Mouse (Mus musculus) induced T-regulatory cell, adult 2 months (primary cell): ENCODE measurements around the gene Zmym3.

ENCODE experiments used
- DNase-seq: peaks from one replicate; pipeline ENCODE4 v3.0.0-alpha.2; 2012; ENCODE audit warnings: low read depth

Gene Zmym3

DNA sequence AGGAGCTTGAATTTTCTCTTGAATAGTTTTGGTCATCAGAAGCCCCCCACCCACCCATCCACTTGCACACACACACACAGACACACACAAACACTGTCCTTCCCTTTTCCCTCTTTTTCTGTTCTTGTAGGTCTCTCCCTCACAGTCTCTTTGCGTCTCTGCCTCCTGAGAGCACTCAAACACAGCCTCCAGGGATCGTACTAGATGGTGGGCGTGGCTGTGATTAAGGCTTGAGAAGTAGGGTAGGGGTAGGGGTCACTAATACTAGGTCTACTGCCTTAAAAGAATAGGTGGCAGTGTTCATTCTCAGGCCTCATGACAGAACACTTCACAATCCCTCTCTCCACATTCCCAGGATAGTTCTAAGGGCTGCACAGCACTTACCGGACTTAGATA is at the start of gene Zmym3:
TSS of gene Zmym3 (minus strand) at position 150 of the 396 bp plus-strand sequence.
- no peak for DNase-seq

DNA sequence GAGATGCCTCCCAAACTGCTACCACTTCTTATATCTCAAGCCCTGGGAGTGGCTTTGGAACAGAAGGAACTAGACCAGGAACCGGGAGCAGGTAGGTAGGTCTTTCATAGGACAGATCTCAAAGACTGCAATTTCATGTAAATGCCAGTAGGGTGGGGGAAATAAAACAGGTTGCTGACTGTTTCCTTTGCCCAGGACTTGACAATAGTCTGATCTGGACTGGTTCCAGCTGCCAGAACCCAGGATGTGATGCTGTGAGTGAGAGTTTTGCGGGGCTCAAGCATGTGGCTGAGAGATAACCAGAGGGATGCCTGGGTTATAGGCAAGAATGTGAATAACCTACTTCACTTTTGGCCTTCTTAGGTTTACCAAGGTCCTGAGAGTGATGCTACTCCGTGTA is 30.9 kb upstream of the Zmym3 start:
- DNase-seq, result no peak

DNA sequence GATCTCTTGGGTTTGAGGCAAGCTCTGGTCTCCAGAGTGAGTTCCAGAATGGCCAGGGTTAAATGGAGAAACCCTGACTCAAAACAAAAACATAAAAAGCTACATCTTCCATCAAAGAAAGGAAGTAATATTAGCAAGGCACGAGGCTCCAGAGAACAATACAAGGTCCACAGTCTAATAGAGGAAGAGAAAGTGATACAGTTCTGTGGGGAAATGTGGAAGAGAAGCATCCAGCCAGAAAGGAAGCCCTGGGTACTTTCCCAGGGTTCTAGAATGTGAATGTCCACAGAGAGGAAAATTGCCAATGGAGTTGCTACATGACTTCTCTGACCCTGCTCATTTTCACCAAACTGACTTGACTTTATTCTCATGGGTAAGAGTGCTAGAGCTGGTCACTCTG is 30.5 kb upstream of the Zmym3 start:
- no peak for DNase-seq

DNA sequence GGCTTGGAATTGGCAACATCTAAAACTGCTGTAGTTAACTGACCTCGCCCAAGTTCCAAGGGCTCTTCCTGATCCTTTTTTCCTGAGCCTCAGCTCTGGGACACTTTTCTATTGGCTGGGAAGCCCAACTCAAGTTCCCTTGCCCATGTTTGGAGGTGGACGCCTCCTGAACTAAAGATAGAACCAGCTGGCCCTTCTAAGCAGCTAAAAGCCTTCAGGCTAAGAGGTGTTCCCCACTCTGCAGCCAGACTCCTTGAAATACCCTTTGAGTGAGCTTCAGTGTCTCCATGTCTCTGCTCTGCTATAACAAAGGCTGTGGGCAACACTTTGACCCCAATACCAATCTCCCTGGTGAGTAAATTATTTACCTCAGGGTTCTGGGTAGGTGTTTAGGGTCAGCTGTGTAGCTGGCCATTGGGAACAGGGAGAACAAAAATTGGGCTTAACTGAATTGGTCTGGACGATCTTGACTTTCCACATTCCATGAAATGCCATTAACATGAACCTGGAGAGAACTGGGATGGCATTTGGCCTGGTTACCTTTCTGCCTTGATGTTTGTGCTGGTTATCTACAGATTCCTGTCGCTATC is 28.3 kb upstream of the Zmym3 start, which contains the start of gene Itgb1bp2:
TSS of gene Itgb1bp2 (plus strand) at position 203 of the 590 bp plus-strand sequence.
- DNase-seq, result no peak

DNA sequence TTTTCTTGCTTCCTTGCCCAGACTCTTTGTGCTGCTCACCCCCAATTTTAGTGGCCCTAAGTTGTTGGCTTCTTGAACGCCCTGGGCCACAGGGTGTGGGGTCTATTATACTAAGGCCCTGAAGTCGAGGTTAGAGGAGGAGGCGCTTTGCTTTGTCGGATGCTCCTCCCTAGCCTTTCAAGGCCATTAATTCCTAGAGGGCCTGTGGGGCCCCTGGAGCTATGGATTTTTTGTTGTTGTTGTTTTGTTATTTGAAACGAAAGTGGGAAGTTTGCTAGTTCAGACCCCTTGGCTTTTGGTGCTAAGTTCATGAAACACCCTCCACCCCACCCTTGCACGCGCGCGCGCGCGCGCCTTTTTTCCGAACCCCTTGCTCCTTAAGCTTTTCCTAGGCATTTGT is 9.3 kb upstream of the Zmym3 start:
- no peak for DNase-seq

DNA sequence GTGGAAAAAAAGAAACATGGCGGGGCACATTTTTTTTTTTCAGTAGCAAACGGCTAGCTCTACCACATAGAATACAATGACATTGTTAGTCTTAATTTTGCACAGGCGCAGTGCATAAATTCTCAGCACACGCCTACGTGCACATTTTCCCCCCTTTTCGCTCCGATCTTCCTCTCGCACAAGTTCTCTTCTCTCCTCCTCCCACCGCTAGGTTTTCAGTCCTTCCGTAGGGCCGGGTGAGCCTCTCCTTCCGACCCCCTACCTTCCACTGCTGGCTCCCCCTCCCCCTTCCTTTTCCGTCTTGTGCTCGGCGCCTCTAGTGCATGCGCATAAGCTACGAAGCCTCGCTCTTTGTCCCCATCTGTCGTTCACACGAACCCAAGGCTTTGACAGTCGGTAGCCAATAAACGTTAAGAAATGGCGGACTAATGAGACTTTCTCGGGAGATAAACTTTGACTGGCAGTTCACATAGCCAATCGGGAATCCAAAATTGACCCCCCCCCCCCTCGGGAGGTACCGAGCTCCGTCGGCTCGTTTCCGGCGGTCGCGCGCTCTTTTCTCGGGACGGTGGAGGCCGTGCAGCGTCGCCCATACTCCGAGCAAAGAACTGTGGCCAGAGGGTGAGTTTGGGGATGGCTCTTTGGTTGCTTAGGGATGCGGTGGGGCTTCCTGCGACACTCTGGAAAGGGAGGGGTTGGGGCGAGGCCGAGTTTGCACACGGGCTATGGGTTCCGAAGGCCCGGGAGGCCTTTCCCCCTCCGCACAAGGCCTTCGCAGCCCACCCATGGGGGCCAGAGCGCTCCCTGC is 8.7 kb upstream of the Zmym3 start, which contains the start of gene Nono:
TSS of gene Nono (plus strand) at position 177 of the 808 bp plus-strand sequence.
- peak; percentile 96 for DNase-seq

DNA sequence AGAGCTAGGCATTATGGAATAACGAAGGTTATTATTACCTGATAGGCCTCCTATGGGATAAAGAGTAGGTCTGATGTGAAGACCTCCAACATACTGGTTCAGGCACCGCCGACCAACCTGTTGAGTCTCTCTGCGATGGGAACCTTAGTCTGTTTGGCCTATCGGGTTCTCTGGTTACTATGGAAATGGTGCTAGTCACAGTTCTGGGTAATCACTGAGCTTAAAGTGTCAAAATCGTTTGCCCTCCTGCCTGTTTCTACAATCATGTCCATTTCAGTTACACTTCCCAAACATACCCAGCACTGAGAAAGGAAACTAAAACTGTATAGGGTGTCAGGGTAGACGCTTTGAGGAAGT is 8.1 kb upstream of the Zmym3 start:
- DNase-seq, result no peak

DNA sequence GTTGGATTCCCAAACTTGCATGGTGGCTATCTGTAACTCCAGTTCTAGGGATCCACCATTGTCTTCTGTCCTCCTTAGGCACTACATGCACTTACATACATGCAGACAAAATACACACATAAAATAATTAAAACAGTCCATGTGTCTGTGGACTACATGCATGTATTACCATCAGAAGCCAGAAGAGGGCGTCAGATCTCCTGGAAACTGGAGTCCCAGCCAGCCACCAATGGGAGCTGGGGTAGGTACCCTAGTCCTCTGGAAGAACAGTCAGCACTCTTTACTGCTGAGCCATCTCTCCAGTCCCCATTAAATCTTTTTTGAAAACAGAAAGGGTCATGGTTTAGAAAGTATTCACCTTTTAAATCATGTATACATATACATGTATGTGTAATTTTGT is 7.1 kb upstream of the Zmym3 start:
- DNase-seq, result peak; percentile 68

DNA sequence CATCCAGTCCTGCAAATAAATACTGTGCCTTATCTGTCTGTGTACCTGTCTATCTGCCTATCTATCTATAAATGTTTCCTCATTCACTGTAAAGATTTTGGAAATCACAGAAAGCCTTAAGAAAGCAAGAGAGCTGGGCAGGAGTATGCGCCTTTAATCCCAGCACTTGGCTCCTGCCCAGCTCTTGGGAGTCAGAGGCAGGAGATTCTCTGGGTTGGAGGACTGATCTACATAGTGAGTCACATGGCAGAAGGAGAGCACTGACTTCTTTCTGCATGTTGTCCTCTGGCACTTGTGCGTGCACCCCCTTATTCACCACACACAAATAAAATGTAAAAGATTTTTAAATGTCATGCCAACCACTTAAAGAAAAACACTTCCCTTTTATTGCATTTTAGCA is 2.8 kb upstream of the Zmym3 start:
- DNase-seq, result no peak

DNA sequence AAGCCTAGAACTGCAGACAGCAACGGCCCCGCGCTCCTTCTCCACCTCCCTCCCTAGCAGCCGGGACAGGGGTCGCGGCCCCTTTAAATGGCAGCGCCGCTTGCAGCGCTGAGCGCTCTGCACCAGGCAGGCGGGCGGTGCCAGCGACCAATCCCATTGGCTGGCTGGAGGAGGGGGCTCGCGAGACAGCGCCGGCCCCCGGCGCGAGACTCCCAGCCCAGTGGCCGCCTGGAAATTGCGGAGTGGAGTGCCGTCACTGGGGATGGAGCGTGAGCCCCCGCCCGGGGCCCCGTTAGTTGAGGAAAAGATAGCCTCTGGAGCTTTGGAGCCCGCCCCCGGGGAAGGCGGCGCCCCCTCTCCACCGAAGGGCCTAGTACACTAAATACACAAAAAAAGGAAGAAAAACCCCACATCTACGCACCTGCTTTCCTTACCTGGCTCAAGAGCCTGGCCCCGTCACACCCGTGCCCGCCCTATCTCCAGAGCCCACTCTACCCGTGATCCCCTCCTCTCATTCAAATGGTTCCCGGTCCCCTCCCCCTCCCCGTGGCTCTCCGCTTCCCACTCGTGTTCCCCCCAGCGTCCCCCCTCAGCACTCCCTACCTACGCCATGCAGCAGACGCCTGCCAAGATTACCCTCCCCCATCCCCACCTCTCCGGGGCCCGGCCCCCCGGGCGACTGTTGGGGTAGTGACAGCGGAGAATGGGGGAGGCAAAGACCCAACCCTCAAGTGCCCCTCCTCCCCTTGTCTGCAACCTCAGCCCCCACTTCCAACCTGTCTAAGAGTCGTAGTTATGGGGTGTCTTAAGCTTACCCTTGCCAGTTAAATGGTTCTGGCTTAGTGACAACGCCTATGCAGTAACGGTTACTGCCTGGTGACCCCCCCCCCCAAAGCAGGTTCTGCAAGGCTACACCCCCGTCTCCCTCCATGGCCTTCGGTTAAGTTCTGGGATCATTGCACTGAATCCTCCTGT is 637 bp downstream of the Zmym3 start:
- peak; percentile 85 for DNase-seq

DNA sequence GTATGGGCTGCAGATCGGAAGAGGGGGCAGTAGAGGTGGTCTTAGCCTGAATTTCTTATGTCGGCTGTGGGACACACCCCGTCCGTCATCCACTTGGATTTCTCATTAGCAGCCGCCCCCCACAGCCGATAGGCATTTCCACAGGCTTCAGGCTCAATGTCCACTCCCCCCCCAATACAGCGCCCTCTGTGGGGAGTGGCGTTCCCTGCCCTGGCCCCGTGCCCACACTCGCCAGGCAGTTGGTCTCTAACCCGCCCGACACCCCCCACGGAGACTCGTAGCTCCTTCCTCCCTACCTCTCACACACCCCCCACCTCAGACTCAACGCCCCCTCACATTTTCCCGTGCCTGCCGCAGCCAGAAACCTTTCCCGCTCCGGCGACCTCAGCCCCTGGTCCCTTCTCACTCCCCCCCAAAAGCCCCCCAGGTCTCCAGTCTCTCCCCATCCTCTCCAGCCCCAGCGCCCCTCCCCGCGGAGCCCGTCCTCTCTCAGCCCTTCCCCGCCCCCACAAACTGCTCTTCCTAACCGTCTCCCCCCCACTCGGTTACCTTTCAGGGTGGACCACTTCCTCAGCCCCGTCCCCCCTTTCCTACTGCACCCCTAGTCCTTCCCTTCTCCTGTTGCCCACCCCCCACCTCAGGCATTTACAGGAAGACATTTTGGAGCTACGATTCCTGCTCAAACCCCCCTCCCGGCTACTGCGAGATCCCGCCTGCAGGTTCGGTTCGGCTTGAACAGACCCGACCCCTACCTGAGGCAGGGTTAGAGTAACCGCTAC is 1.5 kb downstream of the Zmym3 start:
- peak; percentile 48 for DNase-seq

DNA sequence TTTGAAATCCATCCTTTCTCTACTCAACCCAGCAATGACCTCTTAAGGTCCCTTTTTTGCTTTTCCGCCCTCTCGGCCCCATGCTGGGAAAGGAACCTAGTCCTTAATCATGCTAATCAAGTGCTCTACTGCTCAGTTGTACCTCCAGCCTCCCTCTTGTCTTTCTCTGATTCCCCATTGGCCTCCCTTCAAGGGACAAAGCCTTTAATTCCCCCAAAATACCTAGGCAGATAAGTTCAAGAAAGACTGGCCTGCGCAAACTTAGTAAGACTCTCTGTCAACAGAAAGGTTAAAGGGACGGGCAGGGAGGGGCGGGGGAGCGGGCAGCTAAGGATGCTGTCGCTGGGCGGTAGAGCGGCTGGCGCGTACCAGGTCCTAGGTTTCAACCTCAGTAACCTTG is 24.2 kb downstream of the Zmym3 start:
- no peak for DNase-seq

DNA sequence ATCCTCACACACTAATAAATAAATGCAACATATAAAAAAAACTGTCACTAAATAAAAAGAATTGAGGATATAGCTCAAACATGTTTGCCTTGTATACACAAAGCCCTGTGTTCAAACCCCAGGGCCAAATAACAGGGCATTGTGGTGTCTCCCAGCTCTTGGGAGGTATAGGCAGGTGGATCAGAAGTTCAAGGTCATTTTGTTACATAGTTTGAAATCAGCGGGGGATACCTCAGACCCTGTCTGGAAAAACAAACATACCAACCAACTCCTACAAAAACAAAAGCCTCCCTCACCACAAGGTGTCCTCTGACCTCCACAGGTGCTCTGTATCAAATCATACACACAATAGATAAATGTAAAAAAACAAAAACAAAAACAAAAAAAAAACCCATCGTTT is 26.3 kb downstream of the Zmym3 start:
- DNase-seq, result no peak

DNA sequence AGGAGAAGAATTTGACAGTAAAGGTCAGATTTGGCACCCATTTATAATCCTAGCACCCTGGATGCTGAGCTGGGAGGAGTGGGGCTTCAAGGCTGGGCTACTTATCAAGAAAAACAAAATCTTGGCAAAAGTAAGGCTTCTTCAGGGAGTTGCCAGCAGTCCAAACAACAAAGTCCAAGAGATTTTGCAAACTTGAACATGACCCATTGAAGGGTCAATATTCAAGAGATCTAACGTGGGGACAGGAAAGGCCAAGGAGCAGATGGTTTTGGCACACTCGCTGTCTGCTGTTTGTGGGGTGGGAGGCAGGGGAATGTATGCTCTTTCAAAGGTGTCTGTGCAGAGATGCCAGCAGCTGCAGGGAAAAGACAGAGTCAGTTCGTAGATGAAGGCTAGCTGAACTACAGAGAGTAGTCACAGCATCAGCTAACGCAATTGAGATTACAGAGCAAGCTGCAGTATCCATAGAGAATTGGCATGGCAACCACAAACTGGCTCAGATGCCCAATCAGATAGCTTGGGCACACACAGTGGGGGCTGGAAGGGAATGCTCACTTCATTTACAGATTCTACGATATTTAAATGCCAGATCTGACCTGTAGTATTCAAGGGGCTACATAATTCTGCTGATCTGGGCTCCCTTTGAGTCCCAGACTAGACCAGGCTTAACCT is 31.6 kb downstream of the Zmym3 start:
- DNase-seq, result no peak

DNA sequence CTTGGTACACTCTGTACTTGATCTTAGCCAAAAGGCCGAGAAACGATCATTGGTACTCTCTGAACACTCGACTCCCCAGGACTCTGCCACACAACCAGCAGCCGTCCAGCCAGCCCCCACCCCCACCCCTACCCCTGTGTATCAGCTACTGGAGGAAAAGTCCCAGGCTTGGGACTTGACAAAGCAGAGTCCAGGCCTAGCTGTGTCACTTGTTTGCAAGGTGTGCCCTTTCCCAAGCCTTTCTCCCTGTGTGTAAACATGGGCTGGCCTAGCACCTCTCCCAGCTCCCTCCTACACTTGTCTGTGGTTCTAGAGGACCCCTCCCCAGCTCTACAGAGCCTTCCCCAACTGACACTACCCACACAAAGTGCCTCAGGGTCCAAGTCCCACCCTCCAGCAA is 34.4 kb downstream of the Zmym3 start:
- no peak for DNase-seq

DNA sequence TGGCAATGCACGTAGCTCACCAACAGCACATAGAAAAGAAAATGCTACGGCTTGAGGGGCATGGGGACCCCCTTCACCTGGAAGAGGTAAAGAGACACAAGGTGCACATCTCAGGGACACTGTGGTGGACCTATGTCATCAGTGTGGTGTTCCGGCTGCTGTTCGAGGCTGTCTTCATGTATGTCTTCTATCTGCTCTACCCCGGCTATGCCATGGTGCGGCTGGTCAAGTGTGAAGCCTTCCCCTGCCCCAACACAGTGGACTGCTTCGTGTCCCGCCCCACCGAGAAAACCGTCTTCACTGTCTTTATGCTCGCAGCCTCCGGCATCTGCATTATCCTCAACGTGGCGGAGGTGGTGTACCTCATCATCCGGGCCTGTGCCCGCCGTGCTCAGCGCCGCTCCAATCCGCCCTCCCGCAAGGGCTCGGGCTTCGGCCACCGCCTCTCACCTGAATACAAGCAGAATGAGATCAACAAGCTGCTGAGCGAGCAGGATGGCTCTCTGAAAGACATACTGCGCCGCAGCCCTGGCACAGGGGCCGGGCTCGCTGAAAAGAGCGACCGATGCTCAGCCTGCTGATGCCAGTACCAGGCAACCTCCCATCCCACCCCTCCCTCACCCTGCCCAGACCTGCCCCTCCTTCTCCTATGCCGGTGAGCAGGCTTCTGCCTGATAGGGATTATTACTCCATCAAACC is 36.1 kb downstream of the Zmym3 start:
- peak; percentile 16 for DNase-seq

DNA sequence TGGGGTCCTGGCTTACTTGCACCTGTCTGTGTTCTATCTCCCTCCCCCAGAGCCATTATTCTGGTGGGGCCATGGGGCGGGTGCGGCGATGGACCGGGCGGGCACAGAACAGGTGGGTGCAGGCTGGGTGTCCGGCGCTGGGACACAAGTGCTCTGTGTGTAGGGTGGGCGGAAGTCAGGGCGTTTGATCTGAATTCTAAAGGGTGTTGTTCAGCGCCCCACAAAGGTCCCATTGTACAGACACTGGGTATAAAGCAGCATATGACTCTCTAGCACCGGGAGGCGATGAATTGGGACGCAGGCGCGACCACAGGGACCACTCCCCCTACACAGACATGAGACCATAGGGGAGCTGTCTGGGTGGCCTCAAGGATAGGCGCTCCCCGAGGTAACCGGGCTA is 37.2 kb downstream of the Zmym3 start:
- no peak for DNase-seq

DNA sequence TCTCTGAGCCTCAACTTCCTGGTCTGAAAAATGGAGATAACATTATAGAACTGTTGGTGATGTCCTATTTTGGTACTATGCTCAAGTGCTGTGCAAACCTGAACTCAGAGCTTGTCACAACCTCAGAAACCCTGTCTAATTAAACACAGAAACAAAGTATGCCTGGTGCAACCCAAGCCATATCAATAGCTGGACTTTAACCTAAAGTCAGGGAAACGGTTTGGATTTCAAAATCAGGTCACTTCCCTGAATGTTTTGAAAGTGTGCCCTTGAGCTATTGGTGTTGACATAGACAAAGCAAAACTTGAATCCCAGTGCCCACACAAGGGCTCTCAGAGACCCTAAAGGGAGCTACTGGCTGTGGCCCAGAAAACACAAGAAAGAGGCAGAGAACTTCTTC is 40.9 kb downstream of the Zmym3 start:
- DNase-seq, result no peak

DNA sequence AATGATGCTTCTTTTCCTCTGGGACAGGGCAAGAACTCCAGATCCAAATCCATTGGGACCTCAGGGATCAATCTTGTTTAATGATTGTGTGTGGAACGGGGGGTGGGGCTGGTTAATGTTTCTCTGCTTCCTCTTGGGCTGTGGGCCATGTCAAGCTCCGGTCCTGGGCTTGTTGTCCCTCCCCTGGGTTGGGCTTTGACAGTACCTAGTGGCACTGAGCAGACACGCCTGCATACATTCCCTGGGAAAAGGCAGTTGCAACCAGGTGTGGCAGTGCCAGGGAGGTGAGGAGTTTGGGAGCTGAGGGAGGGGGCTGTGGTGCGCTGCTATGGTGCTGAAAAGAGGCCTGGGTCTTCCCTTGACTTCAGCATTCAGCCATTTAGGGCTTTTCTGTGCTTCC is 43.6 kb downstream of the Zmym3 start:
- DNase-seq, result no peak

DNA sequence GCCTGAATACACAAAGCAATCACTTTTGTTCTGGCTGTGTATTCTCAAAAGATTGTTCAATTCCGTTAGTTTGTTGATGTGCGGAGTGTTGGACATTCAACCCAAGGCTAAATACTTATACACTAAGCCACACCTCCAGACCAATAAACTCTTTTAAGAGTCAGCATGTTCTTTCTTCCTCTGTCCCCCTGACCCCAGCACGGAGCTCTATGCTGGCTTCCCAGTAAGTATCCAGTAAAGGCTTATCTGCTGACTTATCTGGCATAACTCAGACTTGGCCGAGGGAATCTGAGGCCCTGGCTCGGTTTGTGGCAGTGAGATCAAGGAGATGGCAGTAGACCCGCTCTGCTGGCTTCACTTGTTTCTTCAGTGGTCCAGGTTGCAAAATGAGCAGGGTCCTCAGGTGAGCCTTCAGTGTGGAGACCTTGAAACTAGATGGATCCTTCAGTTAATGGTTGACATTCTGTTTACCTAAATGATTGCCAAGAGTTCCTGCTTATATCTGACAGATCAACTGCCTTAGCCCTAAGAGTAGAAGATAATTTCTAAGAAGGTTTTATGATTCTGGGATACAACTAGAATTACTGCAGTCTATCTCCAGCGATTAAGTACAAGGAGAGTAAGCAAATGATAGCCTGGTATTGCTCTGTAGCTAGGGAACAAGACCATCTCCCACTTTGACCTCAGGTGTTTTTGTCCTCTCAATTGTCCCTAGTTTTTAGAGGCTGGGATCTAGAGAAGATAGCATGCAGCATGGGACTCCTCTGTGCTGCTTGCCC is 44.3 kb downstream of the Zmym3 start, which contains the start of gene Gjb1:
TSS of gene Gjb1 (plus strand) at position 189 of the 779 bp plus-strand sequence.
- DNase-seq, result no peak
